Mouse (Mus musculus) forebrain, embryonic 12.5 days (tissue): ENCODE measurements around the gene Rtcb. TPM values are rescaled to one million over a fixed set of nuclear protein-coding genes. Genes with fewer than 3 reads are reported as not detected.

Source experiments
- ATAC-seq: fragments of 200-750 bp; cut with Nextera tagmentation; 2 replicates; pipeline ENCODE4 v1.8.0; 2017; ENCODE audit warnings: moderate TSS enrichment; ENCODE audit not compliant: low FRiP score
- H3K27ac ChIP-seq: fragments of 300-500 bp; sonication (generic); 2 replicates; pipeline ENCODE4 v1.5.1; 2016; ENCODE audit warnings: mild to moderate bottlenecking
- H3K27me3 ChIP-seq: fragments of 300-500 bp; sonication (generic); 2 replicates; pipeline ENCODE4 v1.6.1; 2016; ENCODE audit warnings: mild to moderate bottlenecking
- H3K36me3 ChIP-seq: fragments of 300-500 bp; sonication (generic); replicated peaks from 2 replicates; pipeline ENCODE4 v1.6.1; 2016; ENCODE audit warnings: mild to moderate bottlenecking
- H3K4me1 ChIP-seq: fragments of 300-500 bp; sonication (generic); 2 replicates; pipeline ENCODE4 v1.6.1; 2016
- H3K4me2 ChIP-seq: fragments of 300-500 bp; sonication (generic); 2 replicates; pipeline ENCODE4 v1.6.1; 2016; ENCODE audit warnings: mild to moderate bottlenecking, moderate library complexity
- H3K4me3 ChIP-seq: fragments of 300-500 bp; sonication (generic); replicated peaks from 2 replicates; pipeline ENCODE4 v1.5.1; 2016; ENCODE audit warnings: mild to moderate bottlenecking
- H3K9ac ChIP-seq: fragments of 300-500 bp; sonication (generic); 2 replicates; pipeline ENCODE4 v1.6.1; 2016; ENCODE audit warnings: mild to moderate bottlenecking
- H3K9me3 ChIP-seq: fragments of 300-500 bp; sonication (generic); 2 replicates; pipeline ENCODE4 v1.6.1; 2016
- WGBS: fragments of 180-500 bp; shearing (Covaris S2); methylation state at CpG from one replicate; pipeline ENCODE4 v1.1.7; 2016; 5-methylcytosine and 5-hydroxymethylcytosine counted together
- polyA plus RNA-seq: library from polyadenylated mRNA; unstranded; fragments of >200 nt; fragmentation: Nextera tagmentation; extraction: Ambion mirVana; gene quantifications from 2 replicates; pipeline ENCODE4 v1.2.1, GENCODE M21; 2016

Gene Rtcb
- polyA plus RNA-seq, 1 experiment from 2014 or later: 192 TPM

GRCm38 (mm10) chr10:85967411-85968156, 10.0 kb upstream of the Rtcb start:
- H3K4me3 ChIP-seq: no peak overlapping the region
- 66% methylated on average over 17 of the region's 17 CpGs for WGBS
- 0 out of 2 replicates have a peak, but pooled peaks have one; percentile 23 for ATAC-seq
- H3K4me1 ChIP-seq: no peaks in the 10 kb centered on the region
- H3K4me2 ChIP-seq: no peak overlapping the region
- no peaks in the 10 kb centered on the region for H3K27me3 ChIP-seq
- no peaks in the 10 kb centered on the region for H3K36me3 ChIP-seq
- no peak overlapping the region for H3K9ac ChIP-seq
- no peak overlapping the region for H3K27ac ChIP-seq
- H3K9me3 ChIP-seq: no peaks in the 10 kb centered on the region

- 51% methylated on average over 2 of the region's 2 CpGs for WGBS
- no peaks in the 10 kb centered on the region for H3K36me3 ChIP-seq
- no peak overlapping the region for H3K9ac ChIP-seq
- H3K27ac ChIP-seq: no peak overlapping the region
- H3K4me2 ChIP-seq: no peak overlapping the region
- H3K4me3 ChIP-seq: no peak overlapping the region
- no peaks in the 10 kb centered on the region for H3K4me1 ChIP-seq
- no peaks in the 10 kb centered on the region for H3K27me3 ChIP-seq
- H3K9me3 ChIP-seq: no peaks in the 10 kb centered on the region
- ATAC-seq: no peak
These were observed 8.9 kb upstream of the Rtcb start for GRCm38 (mm10) chr10:85966476-85966875.

- no peak for ATAC-seq
- no peak overlapping the region for H3K27ac ChIP-seq
- 85% methylated on average over 7 of the region's 7 CpGs for WGBS
- H3K4me2 ChIP-seq: no peak overlapping the region
- no peak overlapping the region for H3K9ac ChIP-seq
- H3K36me3 ChIP-seq: no peaks in the 10 kb centered on the region
- peaks cover 6% of the 10 kb centered on the region; the same call in 1 of the 2 replicates for H3K27me3 ChIP-seq
- no peaks in the 10 kb centered on the region for H3K4me1 ChIP-seq
- H3K9me3 ChIP-seq: no peaks in the 10 kb centered on the region
- H3K4me3 ChIP-seq: no peak overlapping the region
These were observed 6.7 kb upstream of the Rtcb start for GRCm38 (mm10) chr10:85964316-85964715.

- H3K27ac ChIP-seq: no peak overlapping the region
- no peak overlapping the region for H3K4me2 ChIP-seq
- H3K4me3 ChIP-seq: no peak overlapping the region
- peaks cover 6% of the 10 kb centered on the region; the same call in 1 of the 2 replicates for H3K27me3 ChIP-seq
- no peak for ATAC-seq
- 80% methylated on average over 9 of the region's 9 CpGs for WGBS
- H3K9me3 ChIP-seq: no peaks in the 10 kb centered on the region
- H3K9ac ChIP-seq: no peak overlapping the region
- H3K36me3 ChIP-seq: no peaks in the 10 kb centered on the region
- H3K4me1 ChIP-seq: no peaks in the 10 kb centered on the region
These were observed 5.3 kb upstream of the Rtcb start for GRCm38 (mm10) chr10:85962897-85963296.

GRCm38 (mm10) chr10:85956871-85957419, 678 bp downstream of the Rtcb start:
- Histone ChIP-seq H3K27ac (0 out of 2 replicates have a peak overlapping the region, but pooled peaks have one; percentile 74), H3K9ac (peak overlapping the region; percentile 93), H3K36me3 (peaks cover 33% of the 10 kb centered on the region), H3K27me3 (peaks cover 6% of the 10 kb centered on the region; the same call in 1 of the 2 replicates), H3K4me1 (peaks cover 8% of the 10 kb centered on the region), H3K4me3 (peak overlapping the region; percentile 96), H3K9me3 (no peaks in the 10 kb centered on the region), H3K4me2 (peak overlapping the region; percentile 78)
- WGBS: 6% methylated on average over 20 of the region's 20 CpGs
- 0 out of 2 replicates have a peak, but pooled peaks have one; percentile 10 for ATAC-seq

GRCm38 (mm10) chr10:85954429-85954828, 3.2 kb downstream of the Rtcb start:
- Histone ChIP-seq H3K9ac (no peak overlapping the region), H3K36me3 (peaks cover 56% of the 10 kb centered on the region), H3K9me3 (no peaks in the 10 kb centered on the region), H3K4me1 (peaks cover 8% of the 10 kb centered on the region), H3K27ac (no peak overlapping the region), H3K27me3 (no peaks in the 10 kb centered on the region), H3K4me2 (no peak overlapping the region), H3K4me3 (no peak overlapping the region)
- ATAC-seq: no peak
- 90% methylated on average over 2 of the region's 2 CpGs for WGBS

- no peak for ATAC-seq
- WGBS: 89% methylated on average over 3 of the region's 3 CpGs
- no peaks in the 10 kb centered on the region for H3K9me3 ChIP-seq
- peaks cover 66% of the 10 kb centered on the region for H3K36me3 ChIP-seq
- H3K4me2 ChIP-seq: no peak overlapping the region
- H3K9ac ChIP-seq: no peak overlapping the region
- no peak overlapping the region for H3K4me3 ChIP-seq
- peaks cover 8% of the 10 kb centered on the region for H3K4me1 ChIP-seq
- H3K27ac ChIP-seq: no peak overlapping the region
- no peaks in the 10 kb centered on the region for H3K27me3 ChIP-seq
These were observed 4.2 kb downstream of the Rtcb start for GRCm38 (mm10) chr10:85953401-85953800.

GRCm38 (mm10) chr10:85951765-85952443, 5.7 kb downstream of the Rtcb start:
- no peak for ATAC-seq
- 92% methylated on average over 6 of the region's 6 CpGs for WGBS
- Histone ChIP-seq H3K27ac (no peak overlapping the region), H3K36me3 (peaks cover 76% of the 10 kb centered on the region), H3K27me3 (no peaks in the 10 kb centered on the region), H3K4me3 (no peak overlapping the region), H3K4me1 (peaks cover 7% of the 10 kb centered on the region), H3K9ac (no peak overlapping the region), H3K4me2 (no peak overlapping the region), H3K9me3 (no peaks in the 10 kb centered on the region)

GRCm38 (mm10) chr10:85948483-85949196, 9.0 kb downstream of the Rtcb start:
- Histone ChIP-seq H3K4me3 (no peak overlapping the region), H3K27ac (no peak overlapping the region), H3K4me1 (no peaks in the 10 kb centered on the region), H3K27me3 (no peaks in the 10 kb centered on the region), H3K9me3 (no peaks in the 10 kb centered on the region), H3K36me3 (peaks cover 90% of the 10 kb centered on the region), H3K4me2 (no peak overlapping the region), H3K9ac (no peak overlapping the region)
- no peak for ATAC-seq
- WGBS: 76% methylated on average over 8 of the region's 8 CpGs

GRCm38 (mm10) chr10:85936280-85936965, 21.2 kb downstream of the Rtcb start:
- 95% methylated on average over 6 of the region's 6 CpGs for WGBS
- H3K36me3 ChIP-seq: peaks cover 63% of the 10 kb centered on the region

GRCm38 (mm10) chr10:85929962-85930361, 27.7 kb downstream of the Rtcb start:
- peaks cover 22% of the 10 kb centered on the region for H3K4me1 ChIP-seq
- H3K4me3 ChIP-seq: no peak overlapping the region
- no peak for ATAC-seq
- H3K36me3 ChIP-seq: 0 out of 2 replicates have a peak, but pooled peaks cover under 1% of the 10 kb centered on the region
- H3K9me3 ChIP-seq: no peaks in the 10 kb centered on the region
- H3K27me3 ChIP-seq: peaks cover 19% of the 10 kb centered on the region
- 92% methylated on average over 11 of the region's 11 CpGs for WGBS
- H3K9ac ChIP-seq: no peak overlapping the region
- H3K4me2 ChIP-seq: no peak overlapping the region
- no peak overlapping the region for H3K27ac ChIP-seq

More at GRCm38 (mm10) chr10:85936280-85936965, 21.2 kb downstream of the Rtcb start:
- Histone ChIP-seq H3K4me1 (no peaks in the 10 kb centered on the region), H3K27me3 (no peaks in the 10 kb centered on the region), H3K4me2 (no peak overlapping the region), H3K9me3 (0 out of 2 replicates have a peak, but pooled peaks cover 5% of the 10 kb centered on the region), H3K27ac (no peak overlapping the region), H3K4me3 (no peak overlapping the region), H3K9ac (no peak overlapping the region)
- ATAC-seq: no peak
